Mouse (Mus musculus): ENCODE results near the gene 1700010B08Rik. TPM values are rescaled to one million over a fixed set of nuclear protein-coding genes. Genes with fewer than 3 reads are reported as not detected.
"Not testable (repeated sequence)": the region's sequence is repeated elsewhere in the genome, so short reads cannot be mapped to it uniquely, and the experiment has no call there.

1700010B08Rik gene
- polyA plus RNA-seq, 1 experiment from 2014 or later, result not detected

GRCm38 (mm10) chr2:173689835-173690234 is 29.4 kb upstream of the 1700010B08Rik start:
- ATAC-seq (ENCODE audit: low FRiP score), result no peak
- Histone ChIP-seq H3K9ac (no peak overlapping the region), H3K4me2 (replicated peaks) (no peak overlapping the region), H3K9me3 (ENCODE audit: control insufficient read depth, low read length) (no peaks in the 10 kb centered on the region), H3K27ac (no peak overlapping the region), H3K36me3 (replicated peaks; ENCODE audit: control insufficient read depth, insufficient read depth) (peaks cover 24% of the 10 kb centered on the region; the same call in 1 of the 2 replicates), H3K27me3 (ENCODE audit: control insufficient read depth, insufficient read depth, low read length) (no peaks in the 10 kb centered on the region), H3K4me1 (replicated peaks; ENCODE audit: control insufficient read depth, insufficient read depth, low read length) (no peaks in the 10 kb centered on the region), H3K4me3 (replicated peaks; ENCODE audit: low read length) (no peak overlapping the region)
- DNase-seq (ENCODE audit: low spot score), result no peak

- no peak for DNase-seq (ENCODE audit: low spot score)
- Histone ChIP-seq H3K9ac (no peak overlapping the region), H3K4me3 (replicated peaks; ENCODE audit: low read length) (no peak overlapping the region), H3K4me1 (replicated peaks; ENCODE audit: control insufficient read depth, insufficient read depth, low read length) (no peaks in the 10 kb centered on the region), H3K4me2 (replicated peaks) (no peak overlapping the region), H3K9me3 (ENCODE audit: control insufficient read depth, low read length) (no peaks in the 10 kb centered on the region), H3K36me3 (replicated peaks; ENCODE audit: control insufficient read depth, insufficient read depth) (peaks cover 34% of the 10 kb centered on the region; the same call in 1 of the 2 replicates), H3K27ac (no peak overlapping the region), H3K27me3 (ENCODE audit: control insufficient read depth, insufficient read depth, low read length) (no peaks in the 10 kb centered on the region)
- ATAC-seq (ENCODE audit: low FRiP score), result 0 out of 2 replicates have a peak, but pooled peaks have one; percentile 37
- 81% methylated on average over 6 of the region's 6 CpGs for WGBS
These were observed 27.5 kb upstream of the 1700010B08Rik start for GRCm38 (mm10) chr2:173691748-173692147.

DNA sequence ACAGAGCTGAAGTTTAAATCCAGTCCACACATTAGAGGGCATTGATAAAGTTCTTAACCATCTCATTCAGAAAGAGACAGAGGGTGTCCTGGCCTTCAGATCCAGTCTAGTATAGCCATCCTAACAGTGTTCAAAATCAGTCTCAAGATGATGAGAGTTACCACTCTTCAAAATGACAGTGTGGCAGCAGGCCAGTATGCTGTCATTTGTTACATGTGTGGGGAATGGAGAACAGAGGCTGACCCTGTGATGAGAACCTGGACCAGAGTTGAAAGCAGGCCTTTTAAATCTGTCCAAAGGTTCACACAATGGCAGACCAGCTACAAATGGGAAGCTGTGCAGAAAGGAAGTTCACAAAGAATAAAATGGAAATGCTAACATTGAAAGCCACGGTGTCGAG is 26.5 kb upstream of the 1700010B08Rik start:
- no peak overlapping the region for H3K9ac ChIP-seq
- H3K27ac ChIP-seq, result no peak overlapping the region
- DNase-seq (ENCODE audit: low spot score) (no peak), ATAC-seq (ENCODE audit: low FRiP score) (no peak)
- H3K4me3 ChIP-seq (replicated peaks; ENCODE audit: low read length), result no peak overlapping the region
- H3K4me2 ChIP-seq (replicated peaks), result no peak overlapping the region
- 78% methylated on average over 2 of the region's 2 CpGs for WGBS
- no peaks in the 10 kb centered on the region for H3K9me3 ChIP-seq (ENCODE audit: control insufficient read depth, low read length)
- peaks cover 37% of the 10 kb centered on the region; the same call in 1 of the 2 replicates for H3K36me3 ChIP-seq (replicated peaks; ENCODE audit: control insufficient read depth, insufficient read depth)
- no peaks in the 10 kb centered on the region for H3K4me1 ChIP-seq (replicated peaks; ENCODE audit: control insufficient read depth, insufficient read depth, low read length)
- no peaks in the 10 kb centered on the region for H3K27me3 ChIP-seq (ENCODE audit: control insufficient read depth, insufficient read depth, low read length)

GRCm38 (mm10) chr2:173698850-173699249 is 20.4 kb upstream of the 1700010B08Rik start:
- Histone ChIP-seq H3K4me3 (replicated peaks; ENCODE audit: low read length) (no peak overlapping the region), H3K36me3 (replicated peaks; ENCODE audit: control insufficient read depth, insufficient read depth) (peaks cover 30% of the 10 kb centered on the region), H3K4me1 (replicated peaks; ENCODE audit: control insufficient read depth, insufficient read depth, low read length) (peaks cover 3% of the 10 kb centered on the region; the same call in 1 of the 2 replicates), H3K9me3 (ENCODE audit: control insufficient read depth, low read length) (no peaks in the 10 kb centered on the region), H3K27ac (no peak overlapping the region), H3K9ac (no peak overlapping the region), H3K27me3 (ENCODE audit: control insufficient read depth, insufficient read depth, low read length) (no peaks in the 10 kb centered on the region), H3K4me2 (replicated peaks) (no peak overlapping the region)
- WGBS, result 93% methylated on average over 3 of the region's 3 CpGs
- ATAC-seq (ENCODE audit: low FRiP score) (no peak), DNase-seq (ENCODE audit: low spot score) (no peak)

GRCm38 (mm10) chr2:173702096-173702866 is 16.9 kb upstream of the 1700010B08Rik start:
- Histone ChIP-seq H3K9me3 (ENCODE audit: control insufficient read depth, low read length) (no peaks in the 10 kb centered on the region), H3K9ac (no peak overlapping the region), H3K4me2 (replicated peaks) (no peak overlapping the region), H3K4me3 (replicated peaks; ENCODE audit: low read length) (no peak overlapping the region), H3K27ac (peak overlapping the region; percentile 68), H3K27me3 (ENCODE audit: control insufficient read depth, insufficient read depth, low read length) (no peaks in the 10 kb centered on the region), H3K4me1 (replicated peaks; ENCODE audit: control insufficient read depth, insufficient read depth, low read length) (peaks cover 3% of the 10 kb centered on the region; the same call in 1 of the 2 replicates), H3K36me3 (replicated peaks; ENCODE audit: control insufficient read depth, insufficient read depth) (peaks cover 16% of the 10 kb centered on the region)
- 65% methylated on average over 16 of the region's 16 CpGs for WGBS
- peak; percentile 48 for DNase-seq (ENCODE audit: low spot score)
- peak; percentile 75 for ATAC-seq (ENCODE audit: low FRiP score)

GRCm38 (mm10) chr2:173702867-173703237 is 16.4 kb upstream of the 1700010B08Rik start:
- peaks cover 16% of the 10 kb centered on the region for H3K36me3 ChIP-seq (replicated peaks; ENCODE audit: control insufficient read depth, insufficient read depth)
- H3K4me3 ChIP-seq (replicated peaks; ENCODE audit: low read length), result no peak overlapping the region
- no peaks in the 10 kb centered on the region for H3K9me3 ChIP-seq (ENCODE audit: control insufficient read depth, low read length)
- WGBS, result 86% methylated on average over 12 of the region's 12 CpGs
- H3K4me2 ChIP-seq (replicated peaks), result no peak overlapping the region
- DNase-seq (ENCODE audit: low spot score) (no peak), ATAC-seq (ENCODE audit: low FRiP score) (no peak)
- peaks cover 3% of the 10 kb centered on the region; the same call in 1 of the 2 replicates for H3K4me1 ChIP-seq (replicated peaks; ENCODE audit: control insufficient read depth, insufficient read depth, low read length)
- H3K9ac ChIP-seq, result no peak overlapping the region
- H3K27ac ChIP-seq, result 0 out of 2 replicates have a peak overlapping the region, but pooled peaks have one; percentile 4
- no peaks in the 10 kb centered on the region for H3K27me3 ChIP-seq (ENCODE audit: control insufficient read depth, insufficient read depth, low read length)

- DNase-seq (ENCODE audit: low spot score), result no peak
- Histone ChIP-seq H3K9me3 (ENCODE audit: control insufficient read depth, low read length) (no peaks in the 10 kb centered on the region), H3K4me3 (replicated peaks; ENCODE audit: low read length) (no peak overlapping the region), H3K9ac (no peak overlapping the region), H3K27ac (no peak overlapping the region; the same call in 1 of the 2 replicates), H3K4me2 (replicated peaks) (no peak overlapping the region), H3K36me3 (replicated peaks; ENCODE audit: control insufficient read depth, insufficient read depth) (peaks cover 6% of the 10 kb centered on the region), H3K27me3 (ENCODE audit: control insufficient read depth, insufficient read depth, low read length) (no peaks in the 10 kb centered on the region), H3K4me1 (replicated peaks; ENCODE audit: control insufficient read depth, insufficient read depth, low read length) (peaks cover 3% of the 10 kb centered on the region; the same call in 1 of the 2 replicates)
- 78% methylated on average over 15 of the region's 15 CpGs for WGBS
- ATAC-seq (ENCODE audit: low FRiP score), result no peak
These were observed 13.2 kb upstream of the 1700010B08Rik start for GRCm38 (mm10) chr2:173705827-173706551.

DNA sequence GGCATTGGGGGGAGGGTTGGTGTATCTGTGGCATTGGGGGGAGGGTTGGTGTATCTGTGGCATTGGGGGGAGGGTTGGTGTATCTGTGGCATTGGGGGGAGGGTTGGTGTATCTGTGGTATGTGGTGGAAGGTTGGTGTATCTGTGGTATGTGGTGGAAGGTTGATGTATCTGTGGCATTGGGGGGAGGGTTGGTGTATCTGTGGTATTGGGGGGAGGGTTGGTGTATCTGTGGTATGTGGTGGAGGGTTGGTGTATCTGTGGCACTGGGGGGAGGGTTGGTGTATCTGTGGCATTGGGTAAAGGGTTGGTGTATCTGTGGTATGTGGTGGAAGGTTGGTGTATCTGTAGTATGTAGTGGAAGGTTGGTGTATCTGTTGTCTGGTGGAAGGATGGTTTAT is 11.6 kb upstream of the 1700010B08Rik start:
- H3K4me1 ChIP-seq (replicated peaks; ENCODE audit: control insufficient read depth, insufficient read depth, low read length); H3K4me2 ChIP-seq (replicated peaks); H3K36me3 ChIP-seq (replicated peaks; ENCODE audit: control insufficient read depth, insufficient read depth); H3K27ac ChIP-seq; DNase-seq (ENCODE audit: low spot score); ATAC-seq (ENCODE audit: low FRiP score); H3K4me3 ChIP-seq (replicated peaks; ENCODE audit: low read length); H3K9ac ChIP-seq; H3K27me3 ChIP-seq (ENCODE audit: control insufficient read depth, insufficient read depth, low read length); H3K9me3 ChIP-seq (ENCODE audit: control insufficient read depth, low read length): not testable (repeated sequence)

GRCm38 (mm10) chr2:173710193-173710592 is 9.0 kb upstream of the 1700010B08Rik start:
- DNase-seq (ENCODE audit: low spot score) (no peak), ATAC-seq (ENCODE audit: low FRiP score) (no peak)
- Histone ChIP-seq H3K4me2 (replicated peaks) (no peak overlapping the region), H3K9ac (no peak overlapping the region), H3K27me3 (ENCODE audit: control insufficient read depth, insufficient read depth, low read length) (no peaks in the 10 kb centered on the region), H3K36me3 (replicated peaks; ENCODE audit: control insufficient read depth, insufficient read depth) (no peaks in the 10 kb centered on the region), H3K4me3 (replicated peaks; ENCODE audit: low read length) (no peak overlapping the region), H3K27ac (no peak overlapping the region), H3K4me1 (replicated peaks; ENCODE audit: control insufficient read depth, insufficient read depth, low read length) (peaks cover 19% of the 10 kb centered on the region; the same call in 1 of the 2 replicates), H3K9me3 (ENCODE audit: control insufficient read depth, low read length) (no peaks in the 10 kb centered on the region)
- WGBS, result 83% methylated on average over 6 of the region's 6 CpGs

Measured in hindbrain, embryonic 14.5 days (tissue).